ENCODE assay signal across 8 mouse cellular contexts in genomic region chr4:130168280-130169183, GRCm38 (mm10). TPM values are rescaled to one million over a fixed set of nuclear protein-coding genes. Genes with fewer than 3 reads are reported as not detected.
DNase-seq lines count a peak whose midpoint lies in the region; ATAC-seq lines count a peak whose summit lies in the region.

No protein-coding gene starts in this region.

- H3K4me1 ChIP-seq in embryonic facial prominence, embryonic 14.5 days (ENCODE audit: control insufficient read depth, insufficient read depth, low read length) = peaks cover 35% of the 10 kb centered on the region
- H3K4me1 ChIP-seq in limb, embryonic 10.5 days = peaks cover 65% of the 10 kb centered on the region
- H3K4me1 ChIP-seq in midbrain, embryonic 11.5 days (ENCODE audit: control insufficient read depth, insufficient read depth, low read length) = peaks cover 2% of the 10 kb centered on the region; the same call in 1 of the 2 replicates

- peak; percentile 79 to 84 for DNase-seq in urinary bladder, adult 18-20 months (ENCODE audit: low spot score in 2 of 2)
- DNase-seq in urinary bladder, postnatal 10 days (ENCODE audit: low spot score) = no peak
- DNase-seq in embryonic facial prominence, embryonic 14.5 days (ENCODE audit: low spot score) = peak; percentile 80
- peak; percentile 35 for DNase-seq in limb, embryonic 10.5 days (ENCODE audit: low spot score)
- peak; percentile 91 for DNase-seq in midbrain, embryonic 11.5 days (ENCODE audit: low spot score, missing footprints)
- peak; percentile 94 for DNase-seq in urinary bladder, postnatal 14 days (ENCODE audit: low spot score)
- DNase-seq in thymus, postnatal 4 days = no peak

- no peaks in the 10 kb centered on the region for H3K36me3 ChIP-seq in embryonic facial prominence, embryonic 14.5 days (ENCODE audit: control insufficient read depth, insufficient read depth, low read length)
- no peaks in the 10 kb centered on the region for H3K36me3 ChIP-seq in limb, embryonic 10.5 days
- no peaks in the 10 kb centered on the region for H3K36me3 ChIP-seq in midbrain, embryonic 11.5 days (ENCODE audit: control insufficient read depth, insufficient read depth, low read length)

- ATAC-seq in embryonic facial prominence, embryonic 14.5 days (ENCODE audit: low read depth) = peak; percentile 35; the same call in 1 of the 2 replicates
- peak; percentile 64 to 68 for ATAC-seq in hematopoietic stem cell, adult 5-6 weeks (replicated peaks in 1 of 2; ENCODE audit: insufficient read depth in 1 of 2, low FRiP score in 2 of 2, low TSS enrichment in 1 of 2, low read depth in 1 of 2, poor library complexity in 2 of 2, severe bottlenecking in 2 of 2)
- ATAC-seq in midbrain, embryonic 11.5 days (ENCODE audit: low FRiP score) = no peak

- no peak overlapping the region for H3K4me3 ChIP-seq in embryonic facial prominence, embryonic 14.5 days (ENCODE audit: low read depth, low read length)
- no peak overlapping the region for H3K4me3 ChIP-seq in limb, embryonic 10.5 days
- H3K4me3 ChIP-seq in midbrain, embryonic 11.5 days (ENCODE audit: low read depth, low read length) = no peak overlapping the region

- peaks cover 4% of the 10 kb centered on the region; the same call in 1 of the 2 replicates for H3K27me3 ChIP-seq in embryonic facial prominence, embryonic 14.5 days (replicated peaks; ENCODE audit: control insufficient read depth, insufficient read depth, low read length)
- H3K27me3 ChIP-seq in limb, embryonic 10.5 days (ENCODE audit: low read depth, poor library complexity, severe bottlenecking) = peaks cover 60% of the 10 kb centered on the region
- peaks cover 11% of the 10 kb centered on the region for H3K27me3 ChIP-seq in midbrain, embryonic 11.5 days (ENCODE audit: control insufficient read depth, insufficient read depth, low read length)

- 0 out of 2 replicates have a peak overlapping the region, but pooled peaks have one; percentile 17 for H3K9ac ChIP-seq in embryonic facial prominence, embryonic 14.5 days (ENCODE audit: low read depth, low read length)
- no peak overlapping the region for H3K9ac ChIP-seq in midbrain, embryonic 11.5 days (ENCODE audit: low read length)

- no peak overlapping the region for H3K27ac ChIP-seq in embryonic facial prominence, embryonic 14.5 days (replicated peaks; ENCODE audit: low read depth, low read length)
- H3K27ac ChIP-seq in limb, embryonic 10.5 days = peak overlapping the region; percentile 58
- no peak overlapping the region for H3K27ac ChIP-seq in midbrain, embryonic 11.5 days (ENCODE audit: low read depth, low read length)

- H3K9me3 ChIP-seq in embryonic facial prominence, embryonic 14.5 days (ENCODE audit: control insufficient read depth, low read length) = no peaks in the 10 kb centered on the region
- no peaks in the 10 kb centered on the region for H3K9me3 ChIP-seq in limb, embryonic 10.5 days (replicated peaks)
- H3K9me3 ChIP-seq in midbrain, embryonic 11.5 days (ENCODE audit: control insufficient read depth, low read length) = no peaks in the 10 kb centered on the region

- WGBS in embryonic facial prominence, embryonic 14.5 days = 28% methylated on average over 15 of the region's 16 CpGs
- 54% methylated on average over 16 of the region's 16 CpGs for whole genome bisulfite sequencing in limb, embryonic 10.5 days
- WGBS in midbrain, embryonic 11.5 days = 38% methylated on average over 16 of the region's 16 CpGs

- peak overlapping the region; percentile 34; the same call in 1 of the 2 replicates for H3K4me2 ChIP-seq in embryonic facial prominence, embryonic 14.5 days (ENCODE audit: low read depth, low read length)
- no peak overlapping the region for H3K4me2 ChIP-seq in midbrain, embryonic 11.5 days

RNA-seq across cellular contexts. Expression of gene Tinagl1, which starts 6.4 kb away (rescaled TPM):
- 21.8 and 23.9 TPM in 2 replicates for polyA plus RNA-seq in embryonic facial prominence, embryonic 14.5 days (2014; fragmentation: Nextera tagmentation; extraction: Ambion mirVana)
- total RNA-seq in hematopoietic stem cell, adult 5-6 weeks (2017) = 2.3 and 6.8 TPM in 2 replicates
- polyA plus RNA-seq in limb, embryonic 10.5 days (2016; fragmentation: Nextera tagmentation; extraction: Ambion mirVana) = 8.0 and 8.1 TPM in 2 replicates
- 5.1 and 6.1 TPM in 2 replicates for polyA plus RNA-seq in midbrain, embryonic 11.5 days (2014; fragmentation: Nextera tagmentation; extraction: Ambion mirVana)

RNA-seq across cellular contexts. Expression of gene Hcrtr1, which starts 29.4 kb away (rescaled TPM):
- 0.19 and 0.30 TPM in 2 replicates for polyA plus RNA-seq in embryonic facial prominence, embryonic 14.5 days (2014; fragmentation: Nextera tagmentation; extraction: Ambion mirVana)
- not detected in 2 replicates for total RNA-seq in hematopoietic stem cell, adult 5-6 weeks (2017)
- polyA plus RNA-seq in limb, embryonic 10.5 days (2016; fragmentation: Nextera tagmentation; extraction: Ambion mirVana) = 0.18 TPM in 1 of 2 replicates, not detected in the other
- 0.14 and 0.18 TPM in 2 replicates for polyA plus RNA-seq in midbrain, embryonic 11.5 days (2014; fragmentation: Nextera tagmentation; extraction: Ambion mirVana)

RNA-seq across cellular contexts. Expression of gene Gm853, which starts 53.7 kb away (rescaled TPM):
- polyA plus RNA-seq in embryonic facial prominence, embryonic 14.5 days (2014; fragmentation: Nextera tagmentation; extraction: Ambion mirVana) = not detected in 2 replicates
- total RNA-seq in hematopoietic stem cell, adult 5-6 weeks (2017) = not detected in 2 replicates
- polyA plus RNA-seq in limb, embryonic 10.5 days (2016; fragmentation: Nextera tagmentation; extraction: Ambion mirVana) = not detected in 2 replicates
- not detected in 2 replicates for polyA plus RNA-seq in midbrain, embryonic 11.5 days (2014; fragmentation: Nextera tagmentation; extraction: Ambion mirVana)

Comparison
In these comparisons a context has a peak if more than half of its experiments do, and no peak if none do; other contexts are left out.
1. DNase-seq: peak in urinary bladder, adult 18-20 months (2 of 2), embryonic facial prominence, embryonic 14.5 days (single experiment), limb, embryonic 10.5 days (single experiment), midbrain, embryonic 11.5 days (single experiment) and urinary bladder, postnatal 14 days (single experiment); none in urinary bladder, postnatal 10 days (single experiment) and thymus, postnatal 4 days (single experiment).